Mouse (Mus musculus): ENCODE data around the gene Pwp2.

DNA sequence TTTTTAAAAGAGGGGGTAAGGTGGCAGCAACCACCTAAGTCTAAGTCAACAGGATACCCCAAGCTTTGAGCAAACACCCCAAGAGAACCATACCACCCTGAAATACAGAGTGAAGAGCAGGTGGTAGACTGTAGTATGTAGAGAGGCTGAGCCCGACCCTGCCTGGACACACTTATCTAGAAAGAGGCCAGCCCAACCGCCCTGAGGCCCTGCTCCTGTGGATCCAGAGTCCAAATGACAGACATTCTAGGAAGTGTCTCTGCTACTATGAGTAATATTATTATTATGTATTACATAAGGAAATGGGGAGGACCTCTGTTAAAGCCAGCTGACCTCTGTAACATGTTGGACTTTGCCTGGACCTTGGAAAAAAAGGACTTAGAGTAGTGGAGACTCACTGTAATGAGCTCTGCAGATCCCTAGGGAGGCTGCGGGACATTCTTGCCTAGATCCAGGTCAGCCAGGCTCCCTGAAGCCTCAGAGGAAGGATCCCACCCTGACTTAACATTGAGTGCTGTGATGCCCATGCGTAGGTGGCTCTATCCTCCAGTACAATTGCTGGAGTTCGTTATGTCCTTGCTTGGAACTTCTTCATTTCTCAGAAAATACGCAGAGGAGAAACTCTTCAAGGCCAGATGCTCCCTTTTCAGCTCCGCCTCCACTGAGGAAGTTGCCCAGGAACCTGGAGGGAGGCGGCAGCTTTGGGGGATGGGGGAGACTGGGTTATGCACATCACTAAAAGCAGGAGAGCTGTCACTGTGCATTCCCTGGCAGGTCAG, 41.0 kb downstream of the Pwp2 start:
- TF ChIP-seq NANOG (IDR thresholded peaks at IDR 0.05; ENCODE audit: borderline replicate concordance, low read length) (no peak), CTCF (conservative IDR thresholded peaks at IDR 0.05; ENCODE audit: low read length) (no peak), POU5F1 (IDR thresholded peaks at IDR 0.05; ENCODE audit: borderline replicate concordance, low read length) (no peak)

All from E14TG2a.4 (cell line).